Mouse (Mus musculus): ENCODE data around the gene Fam19a5.

- TF ChIP-seq CTCF (IDR thresholded peaks at IDR 0.05; ENCODE audit: borderline replicate concordance, extremely low read depth, insufficient read depth, insufficient read length), result no peak
- no peak for TF ChIP-seq POLR2A (IDR thresholded peaks at IDR 0.05; ENCODE audit: borderline replicate concordance, extremely low read depth, insufficient read depth, insufficient read length, poor library complexity, severe bottlenecking)
Measured at GRCm38 (mm10) chr15:87637234-87637633, 93.1 kb downstream of the Fam19a5 start.
